Mouse (Mus musculus): ENCODE measurements around the gene Guca1a.

Gene Guca1a

GRCm38 (mm10) chr17:47409897-47410861 is 9.8 kb upstream of the Guca1a start:
- DNase-seq = peak; percentile 25

GRCm38 (mm10) chr17:47408558-47408898 is 8.1 kb upstream of the Guca1a start:
- DNase-seq = peak; percentile 78

GRCm38 (mm10) chr17:47407717-47408557 is 7.6 kb upstream of the Guca1a start:
- DNase-seq = no peak

- DNase-seq = no peak
Observed at GRCm38 (mm10) chr17:47399091-47399490, 1.3 kb downstream of the Guca1a start.

GRCm38 (mm10) chr17:47395376-47395913 is 4.9 kb downstream of the Guca1a start:
- peak; percentile 62 for DNase-seq

- peak; percentile 29 for DNase-seq
Observed at GRCm38 (mm10) chr17:47394223-47394869, 6.0 kb downstream of the Guca1a start.

- peak; percentile 70 for DNase-seq
Observed at GRCm38 (mm10) chr17:47386649-47387048, 13.7 kb downstream of the Guca1a start.

GRCm38 (mm10) chr17:47385145-47385544 is 15.2 kb downstream of the Guca1a start, which contains the start of gene Guca1b:
TSS of gene Guca1b (plus strand) at chr17:47385393.
- DNase-seq = no peak

- no peak for DNase-seq
Observed at GRCm38 (mm10) chr17:47384064-47384463, 16.3 kb downstream of the Guca1a start.

GRCm38 (mm10) chr17:47383266-47383665 is 17.1 kb downstream of the Guca1a start:
- no peak for DNase-seq

- DNase-seq = no peak
Observed at GRCm38 (mm10) chr17:47381917-47382316, 18.5 kb downstream of the Guca1a start.

GRCm38 (mm10) chr17:47378133-47378532 is 22.3 kb downstream of the Guca1a start:
- no peak for DNase-seq

GRCm38 (mm10) chr17:47376779-47377280 is 23.6 kb downstream of the Guca1a start:
- no peak for DNase-seq

GRCm38 (mm10) chr17:47373991-47374390 is 26.4 kb downstream of the Guca1a start:
- DNase-seq = no peak

GRCm38 (mm10) chr17:47371451-47371850 is 28.9 kb downstream of the Guca1a start:
- peak; percentile 67 for DNase-seq

GRCm38 (mm10) chr17:47369087-47369443 is 31.3 kb downstream of the Guca1a start:
- DNase-seq = no peak

GRCm38 (mm10) chr17:47368401-47369086 is 31.8 kb downstream of the Guca1a start, which contains the start of gene Mrps10:
TSS of gene Mrps10 (plus strand) at chr17:47368887.
- DNase-seq = peak; percentile 83

GRCm38 (mm10) chr17:47361343-47361742 is 39.0 kb downstream of the Guca1a start:
- no peak for DNase-seq

- peak; percentile 53 for DNase-seq
Observed at GRCm38 (mm10) chr17:47359964-47360363, 40.4 kb downstream of the Guca1a start.

GRCm38 (mm10) chr17:47349721-47350319 is 50.6 kb downstream of the Guca1a start:
- no peak for DNase-seq
